Mouse (Mus musculus): ENCODE measurements at regions not wholly inside any gene's neighbourhood (a gene's known extent, or its start where the extent isn't known, plus 50 kb on each side); places are given as distances from the start of the nearest gene placed in this dataset.

DNA sequence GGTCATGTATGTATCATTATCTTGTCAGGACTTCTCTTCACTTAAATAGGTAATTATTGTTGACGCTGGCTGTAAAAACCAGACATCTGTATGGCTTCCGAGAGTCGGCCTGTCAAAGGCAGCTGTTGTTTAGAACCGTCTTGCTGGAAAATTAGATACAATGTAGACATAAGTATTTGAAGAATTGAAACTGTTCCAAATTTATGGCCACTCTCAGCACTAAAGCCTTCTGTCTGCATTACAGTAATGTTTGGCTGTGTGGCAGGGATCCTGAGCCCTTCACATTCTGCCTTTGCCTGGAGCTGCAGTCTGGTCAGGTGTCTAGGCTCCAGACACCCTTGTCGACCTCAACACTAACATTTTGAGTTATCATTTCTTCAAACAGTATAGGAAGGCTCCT is 300.2 kb upstream of the Cwc22 start:
- TF ChIP-seq CTCF (IDR thresholded peaks at IDR 0.05; ENCODE audit: low read depth, low read length) (no peak), TAL1 (conservative IDR thresholded peaks at IDR 0.05; ENCODE audit: low read depth, low read length) (no peak), POLR2AphosphoS5 (IDR thresholded peaks at IDR 0.05; ENCODE audit: insufficient replicate concordance, low read depth, low read length) (no peak)

Data from G1E (cell line).